Mouse (Mus musculus): ENCODE results near the gene Ptprcap.

Gene Ptprcap

GRCm38 (mm10) chr19:4147782-4148490 lies 5.5 kb upstream of the Ptprcap start:
- DNase-seq (ENCODE audit: low spot score): no peak

GRCm38 (mm10) chr19:4148491-4148806 lies 5.0 kb upstream of the Ptprcap start, which contains the start of gene Coro1b:
Coro1b (plus strand) TSS chr19:4148619.
- peak; percentile 95 for DNase-seq (ENCODE audit: low spot score)

- DNase-seq (ENCODE audit: low spot score): no peak
Measured at GRCm38 (mm10) chr19:4148819-4149218, 4.6 kb upstream of the Ptprcap start.

GRCm38 (mm10) chr19:4149283-4149682 lies 4.1 kb upstream of the Ptprcap start:
- DNase-seq (ENCODE audit: low spot score): no peak

- no peak for DNase-seq (ENCODE audit: low spot score)
Measured at GRCm38 (mm10) chr19:4149764-4150461, 3.5 kb upstream of the Ptprcap start.

- no peak for DNase-seq (ENCODE audit: low spot score)
Measured at GRCm38 (mm10) chr19:4150567-4151487, 2.6 kb upstream of the Ptprcap start.

GRCm38 (mm10) chr19:4151488-4151860 lies 1.9 kb upstream of the Ptprcap start:
- DNase-seq (ENCODE audit: low spot score): no peak

- DNase-seq (ENCODE audit: low spot score): no peak
Measured at GRCm38 (mm10) chr19:4151898-4152297, 1.5 kb upstream of the Ptprcap start.

- DNase-seq (ENCODE audit: low spot score): no peak
Measured at GRCm38 (mm10) chr19:4152445-4153231, 766 bp upstream of the Ptprcap start.

- no peak for DNase-seq (ENCODE audit: low spot score)
Measured at GRCm38 (mm10) chr19:4154437-4155222, 1.2 kb downstream of the Ptprcap start.

- DNase-seq (ENCODE audit: low spot score): no peak
Measured at GRCm38 (mm10) chr19:4155223-4156072, 2.0 kb downstream of the Ptprcap start.

GRCm38 (mm10) chr19:4156073-4156579 lies 2.7 kb downstream of the Ptprcap start:
- DNase-seq (ENCODE audit: low spot score): no peak

GRCm38 (mm10) chr19:4156771-4157170 lies 3.4 kb downstream of the Ptprcap start:
- no peak for DNase-seq (ENCODE audit: low spot score)

GRCm38 (mm10) chr19:4159049-4159448 lies 5.6 kb downstream of the Ptprcap start:
- DNase-seq (ENCODE audit: low spot score): no peak

- peak; percentile 99 for DNase-seq (ENCODE audit: low spot score)
Measured at GRCm38 (mm10) chr19:4162646-4163542, 9.5 kb downstream of the Ptprcap start, which contains the start of gene Rps6kb2. Rps6kb2 (minus strand) TSS chr19:4163354.

- no peak for DNase-seq (ENCODE audit: low spot score)
Measured at GRCm38 (mm10) chr19:4163543-4163887, 10.1 kb downstream of the Ptprcap start.

GRCm38 (mm10) chr19:4164100-4164499 lies 10.7 kb downstream of the Ptprcap start:
- no peak for DNase-seq (ENCODE audit: low spot score)

GRCm38 (mm10) chr19:4164721-4165120 lies 11.3 kb downstream of the Ptprcap start:
- no peak for DNase-seq (ENCODE audit: low spot score)

All from retina, embryonic 14.5 days (tissue).